Mouse (Mus musculus) intestine, postnatal 0 days (tissue): ENCODE measurements around the gene Fbxl15. TPM values are rescaled to one million over a fixed set of nuclear protein-coding genes. Genes with fewer than 3 reads are reported as not detected.

ENCODE experiments used
- ATAC-seq: fragments of 200-750 bp; cut with Nextera tagmentation; 2 replicates; pipeline ENCODE4 v1.8.0; 2017; ENCODE audit warnings: mild to moderate bottlenecking, moderate TSS enrichment, moderate library complexity
- H3K27ac ChIP-seq: fragments of 300-500 bp; sonication (generic); 2 replicates; pipeline ENCODE4 v1.5.1; 2014; ENCODE audit warnings: mild to moderate bottlenecking, low read depth, low read length, moderate library complexity
- H3K27me3 ChIP-seq: fragments of 300-500 bp; sonication (generic); replicated peaks from 2 replicates; pipeline ENCODE4 v1.6.1; 2014; ENCODE audit warnings: low read length, mixed read lengths; ENCODE audit not compliant: control insufficient read depth, insufficient read depth
- H3K36me3 ChIP-seq: fragments of 300-500 bp; sonication (generic); 2 replicates; pipeline ENCODE4 v1.6.1; 2014; ENCODE audit warnings: mild to moderate bottlenecking, moderate library complexity; ENCODE audit not compliant: control insufficient read depth, insufficient read depth
- H3K4me1 ChIP-seq: fragments of 300-500 bp; sonication (generic); replicated peaks from 2 replicates; pipeline ENCODE4 v1.6.1; 2014; ENCODE audit warnings: antibody characterized with exemption, low read length, mixed read lengths; ENCODE audit not compliant: control insufficient read depth, insufficient read depth
- H3K4me2 ChIP-seq: fragments of 300-500 bp; sonication (generic); replicated peaks from 2 replicates; pipeline ENCODE4 v1.6.1; 2014; ENCODE audit warnings: low read depth, mild to moderate bottlenecking, moderate library complexity
- H3K4me3 ChIP-seq: fragments of 300-500 bp; sonication (generic); 2 replicates; pipeline ENCODE4 v1.5.1; 2014; ENCODE audit warnings: low read depth, low read length
- H3K9ac ChIP-seq: fragments of 300-500 bp; sonication (generic); 2 replicates; pipeline ENCODE4 v1.6.1; 2014; ENCODE audit warnings: mild to moderate bottlenecking, low read depth, low read length
- H3K9me3 ChIP-seq: fragments of 300-500 bp; sonication (generic); 2 replicates; pipeline ENCODE4 v1.6.1; 2016; ENCODE audit warnings: mixed run types; ENCODE audit not compliant: control insufficient read depth
- CTCF ChIP-seq: sonication (generic); IDR thresholded peaks from 2 replicates; pipeline ENCODE4 v1.5.1; 2016; ENCODE audit warnings: low read depth, mild to moderate bottlenecking, control low read depth, antibody characterized with exemption, moderate library complexity
- WGBS: fragments of 180-500 bp; shearing (Covaris S2); extraction: QIAGEN DNeasy Blood & Tissue Kit; methylation state at CpG from one replicate; pipeline ENCODE4 v1.1.7; 2014; 5-methylcytosine and 5-hydroxymethylcytosine counted together
- polyA plus RNA-seq: library from polyadenylated mRNA; unstranded; fragments of >200 nt; fragmentation: Nextera tagmentation; extraction: Ambion mirVana; gene quantifications from 2 replicates; pipeline ENCODE4 v1.2.1, GENCODE M21; 2015

Gene Fbxl15
- polyA plus RNA-seq: 22.0 and 25.3 TPM in 2 replicates

DNA sequence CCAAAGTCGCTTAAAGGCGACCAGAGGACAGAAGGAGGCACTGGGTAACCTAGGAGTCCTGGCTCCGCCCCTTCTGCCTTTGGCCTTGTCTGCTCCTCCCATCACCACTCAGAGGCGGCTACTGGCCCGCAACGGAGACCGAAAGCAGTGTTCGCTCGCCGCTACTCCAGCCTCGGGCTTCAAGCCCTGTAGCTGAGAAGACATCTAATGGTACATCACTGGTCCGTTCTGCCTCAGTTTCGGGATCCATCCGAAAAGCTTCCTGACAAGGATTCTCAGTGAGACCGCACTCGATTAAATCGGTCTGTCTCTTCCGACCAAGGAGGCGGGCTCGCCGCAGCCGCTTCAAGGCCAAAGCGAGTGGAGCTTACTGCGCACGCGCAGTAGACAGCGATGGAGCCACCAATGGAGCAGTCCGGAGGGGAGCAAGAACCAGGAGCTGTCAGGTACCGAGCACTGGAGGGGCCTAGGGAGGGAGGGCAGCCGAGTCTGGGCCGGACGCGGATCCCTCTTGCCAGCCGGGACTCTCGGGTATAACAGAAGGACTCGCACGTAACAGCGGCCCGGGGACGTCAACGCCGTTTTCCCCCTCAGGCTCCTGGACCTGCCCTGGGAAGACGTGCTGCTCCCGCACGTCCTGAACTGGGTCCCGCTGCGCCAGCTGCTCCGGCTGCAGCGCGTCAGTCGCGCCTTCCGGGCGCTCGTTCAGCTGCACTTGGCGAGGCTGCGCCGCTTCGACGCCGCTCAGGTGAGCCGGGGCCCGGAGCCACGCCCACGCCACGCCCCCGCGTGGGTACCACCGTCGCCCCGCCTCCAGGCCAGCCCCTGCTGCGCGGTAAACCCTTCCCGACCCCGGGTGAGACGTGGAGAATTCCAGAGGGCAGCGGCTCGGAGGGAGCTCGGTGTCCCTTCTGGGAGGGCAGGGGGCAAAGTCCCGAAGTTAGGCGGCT lies at the start of gene Fbxl15:
Gene Fbxl15 (plus strand): TSS at position 104 of the 950 bp plus-strand sequence.
- Histone ChIP-seq H3K4me3 (peak within 1 kb of the TSS; percentile 66), H3K27ac (peak within 1 kb of the TSS; percentile 82), H3K9ac (peak within 1 kb of the TSS; percentile 62), H3K36me3 (peaks cover 22% of the 10 kb centered on the region), H3K4me2 (peak within 1 kb of the TSS; percentile 94), H3K9me3 (no peaks in the 10 kb centered on the region), H3K27me3 (peaks cover 30% of the 10 kb centered on the region), H3K4me1 (peaks cover 15% of the 10 kb centered on the region; the same call in 1 of the 2 replicates)
- under 1% methylated on average over 81 of the region's 81 CpGs for WGBS
- ATAC-seq: peak; percentile 86
- no peak; the same call in 1 of the 2 replicates for TF ChIP-seq CTCF

DNA sequence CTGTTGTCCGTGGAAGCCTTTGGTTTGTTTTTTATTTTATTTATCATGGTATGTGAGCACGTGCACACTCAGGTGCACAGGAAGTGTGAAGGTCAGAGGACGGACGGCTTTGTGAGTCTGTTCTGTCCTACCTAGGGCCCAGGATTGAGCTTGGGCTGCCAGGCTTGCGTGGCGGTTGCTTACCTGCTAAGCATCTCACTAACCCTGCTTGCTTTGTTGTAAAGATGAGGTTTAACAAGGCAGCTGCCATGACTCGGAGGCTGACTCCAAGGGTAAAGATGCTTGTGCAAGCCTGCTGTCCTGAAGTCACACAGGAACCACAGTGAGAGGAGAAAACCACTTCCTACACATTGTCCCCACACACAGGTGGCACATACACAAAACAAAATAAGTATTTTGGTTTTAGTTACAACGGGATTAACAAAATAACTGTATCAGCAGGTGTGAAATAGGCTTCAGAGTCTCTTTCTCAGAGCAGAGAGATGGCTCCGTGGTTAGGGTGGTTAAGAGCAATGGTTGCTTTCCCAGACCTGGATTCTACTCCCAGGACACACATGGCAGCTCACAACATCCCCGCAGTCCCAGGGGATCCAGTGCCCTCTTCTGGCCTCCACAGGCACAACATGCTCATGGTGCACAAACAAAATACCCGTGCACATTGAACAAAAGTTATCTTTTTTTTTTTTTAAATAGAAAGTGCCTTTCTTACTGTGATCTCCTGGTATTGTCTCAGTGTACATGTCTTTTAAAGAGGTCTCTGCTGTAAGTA lies 45.7 kb upstream of the Fbxl15 start:
- TF ChIP-seq CTCF: peak; percentile 40
- no peak overlapping the region for H3K4me2 ChIP-seq
- no peaks in the 10 kb centered on the region for H3K9me3 ChIP-seq
- H3K9ac ChIP-seq: no peak overlapping the region
- no peak overlapping the region for H3K4me3 ChIP-seq
- H3K27ac ChIP-seq: no peak overlapping the region
- H3K4me1 ChIP-seq: no peaks in the 10 kb centered on the region
- H3K36me3 ChIP-seq: peaks cover 90% of the 10 kb centered on the region
- H3K27me3 ChIP-seq: no peaks in the 10 kb centered on the region
- ATAC-seq: no peak
- WGBS: 94% methylated on average over 11 of the region's 11 CpGs

DNA sequence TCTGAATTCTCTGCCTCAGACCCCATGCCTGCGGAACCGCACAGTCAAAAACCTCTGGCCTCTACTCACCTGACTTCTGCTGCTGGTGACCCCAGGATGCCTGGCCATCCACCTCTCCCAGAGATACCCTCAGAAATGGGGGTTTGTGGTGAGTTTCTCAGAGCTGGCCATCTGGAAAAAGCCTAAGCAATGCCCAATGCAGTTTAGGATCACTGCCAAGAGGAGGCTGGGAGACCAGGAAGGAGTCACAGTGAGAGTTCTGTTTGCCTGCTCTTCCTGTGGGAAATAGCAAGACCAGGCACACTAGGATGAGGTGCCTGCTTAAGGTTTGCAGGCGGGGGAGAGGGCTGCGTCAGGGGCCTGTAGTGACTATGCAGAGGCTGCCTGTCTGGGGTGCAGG lies 43.3 kb upstream of the Fbxl15 start:
- no peak overlapping the region for H3K9ac ChIP-seq
- H3K4me1 ChIP-seq: no peaks in the 10 kb centered on the region
- 89% methylated on average over 4 of the region's 4 CpGs for WGBS
- no peaks in the 10 kb centered on the region for H3K27me3 ChIP-seq
- TF ChIP-seq CTCF: no peak
- ATAC-seq: no peak
- H3K4me2 ChIP-seq: no peak overlapping the region
- H3K4me3 ChIP-seq: no peak overlapping the region
- H3K36me3 ChIP-seq: peaks cover 73% of the 10 kb centered on the region
- no peak overlapping the region; the same call in 1 of the 2 replicates for H3K27ac ChIP-seq
- no peaks in the 10 kb centered on the region for H3K9me3 ChIP-seq

DNA sequence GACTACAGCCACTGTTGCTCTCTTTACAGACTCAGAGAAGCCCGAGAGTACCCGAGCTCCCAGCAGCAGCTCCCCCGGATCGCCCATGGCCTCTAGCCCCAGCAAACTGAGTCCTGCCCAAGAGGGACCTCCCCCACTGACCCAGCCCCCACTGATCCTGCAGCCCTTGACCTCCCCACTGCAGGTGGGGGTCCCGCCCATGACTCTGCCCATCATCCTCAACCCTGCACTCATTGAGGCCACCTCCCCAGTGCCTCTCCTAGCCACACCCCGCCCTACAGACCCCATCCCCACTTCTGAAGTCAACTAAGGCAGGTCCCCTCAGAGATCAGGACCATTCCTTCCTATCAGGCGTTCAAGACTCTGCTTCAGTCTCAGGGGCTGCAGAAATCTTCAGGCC lies 42.4 kb upstream of the Fbxl15 start:
- H3K4me3 ChIP-seq: no peak overlapping the region
- no peak overlapping the region for H3K9ac ChIP-seq
- no peak for ATAC-seq
- H3K9me3 ChIP-seq: no peaks in the 10 kb centered on the region
- no peaks in the 10 kb centered on the region for H3K27me3 ChIP-seq
- H3K36me3 ChIP-seq: peaks cover 63% of the 10 kb centered on the region
- TF ChIP-seq CTCF: no peak
- H3K27ac ChIP-seq: no peak overlapping the region
- H3K4me1 ChIP-seq: no peaks in the 10 kb centered on the region
- no peak overlapping the region for H3K4me2 ChIP-seq
- 88% methylated on average over 7 of the region's 7 CpGs for WGBS

DNA sequence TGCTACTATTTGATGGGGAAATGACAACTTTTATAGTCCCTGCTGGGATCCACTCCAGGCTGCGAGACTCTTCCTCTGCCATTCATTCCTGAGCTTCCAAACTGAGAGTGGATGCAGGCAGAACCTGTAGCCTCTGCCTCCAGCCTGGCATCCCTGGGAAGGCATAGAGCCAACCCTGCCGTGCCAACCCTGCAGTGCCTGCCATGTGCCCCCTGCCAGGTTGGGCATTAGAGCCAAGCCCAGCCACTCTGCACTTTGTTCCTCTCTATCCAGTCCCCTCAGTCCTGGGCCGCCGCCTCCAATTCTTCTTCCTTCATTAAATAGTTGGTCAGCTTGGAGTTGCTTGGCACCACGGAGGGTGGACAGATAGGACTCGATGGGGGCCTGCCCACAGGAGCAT lies 41.9 kb upstream of the Fbxl15 start:
- no peak overlapping the region for H3K27ac ChIP-seq
- no peak overlapping the region for H3K4me3 ChIP-seq
- H3K9ac ChIP-seq: no peak overlapping the region
- 83% methylated on average over 6 of the region's 6 CpGs for WGBS
- no peak overlapping the region for H3K4me2 ChIP-seq
- H3K27me3 ChIP-seq: no peaks in the 10 kb centered on the region
- ATAC-seq: no peak
- H3K9me3 ChIP-seq: no peaks in the 10 kb centered on the region
- H3K4me1 ChIP-seq: no peaks in the 10 kb centered on the region
- TF ChIP-seq CTCF: no peak
- peaks cover 59% of the 10 kb centered on the region for H3K36me3 ChIP-seq

DNA sequence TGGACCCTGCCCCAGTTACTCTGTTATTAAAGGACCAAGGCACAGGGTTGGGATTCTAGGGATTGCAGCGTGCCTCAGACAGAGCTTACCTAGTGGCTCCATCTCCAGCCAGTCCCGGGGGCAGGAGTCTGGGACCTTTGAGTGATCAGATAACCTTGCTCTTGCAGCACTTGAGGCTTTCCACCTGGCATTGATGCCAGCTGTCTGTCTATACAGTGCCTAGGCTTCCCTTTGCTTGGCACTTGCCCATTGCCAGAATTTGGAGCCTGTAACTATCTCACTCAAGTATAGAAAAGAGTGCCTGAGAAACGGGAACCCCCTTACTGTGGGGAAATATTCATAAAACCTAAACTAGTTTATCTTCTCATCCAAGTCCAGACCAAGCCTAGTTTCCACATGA lies 41.1 kb upstream of the Fbxl15 start:
- Histone ChIP-seq H3K27me3 (no peaks in the 10 kb centered on the region), H3K27ac (no peak overlapping the region), H3K4me1 (no peaks in the 10 kb centered on the region), H3K9me3 (no peaks in the 10 kb centered on the region), H3K9ac (no peak overlapping the region), H3K4me3 (no peak overlapping the region), H3K36me3 (peaks cover 52% of the 10 kb centered on the region), H3K4me2 (no peak overlapping the region)
- ATAC-seq: no peak
- no peak for TF ChIP-seq CTCF
- 90% methylated on average over 3 of the region's 3 CpGs for WGBS
